Mouse (Mus musculus): ENCODE results near the gene Fgfrl1.
A peak's percentile ranks its signal among the peaks of the same experiment; 100 is the strongest.
"Not testable (repeated sequence)": the region's sequence is repeated elsewhere in the genome, so short reads cannot be mapped to it uniquely, and the experiment has no call there.

The Fgfrl1 gene

DNA sequence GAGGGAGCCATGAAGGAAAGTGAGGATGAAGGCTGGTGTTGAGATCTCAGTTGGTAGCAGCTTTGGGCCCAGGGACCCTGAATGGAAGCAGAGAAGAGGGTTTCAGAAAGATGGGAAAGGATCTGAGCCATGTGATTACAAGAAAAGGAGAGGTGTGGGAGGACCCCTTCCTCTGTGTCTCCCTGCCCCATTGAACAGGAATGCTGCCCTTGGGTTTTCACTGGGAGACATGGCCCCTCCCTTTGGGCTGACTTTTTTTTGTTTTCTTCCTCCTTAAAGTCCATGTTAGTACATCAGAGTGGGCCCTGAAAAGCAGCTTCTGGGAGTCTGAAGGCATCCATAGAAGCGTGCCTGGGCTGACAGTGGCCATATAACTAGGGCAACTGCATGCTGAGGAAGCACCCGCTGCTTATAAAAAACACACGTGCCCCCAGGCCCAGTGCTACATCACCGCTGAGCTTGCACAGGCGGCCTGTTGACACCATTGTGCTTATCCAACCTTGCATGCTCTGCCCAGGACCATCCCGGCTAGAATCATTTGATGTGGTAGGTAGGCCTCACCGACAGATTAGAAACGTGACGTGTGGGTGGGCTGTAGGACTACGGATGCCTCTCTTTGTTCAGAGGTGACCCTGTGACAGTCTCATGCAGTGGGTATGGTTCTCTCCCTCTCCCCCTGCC lies 9.3 kb downstream of the Fgfrl1 start:
- no peak for DNase-seq

- DNase-seq: no peak
These were observed 11.8 kb downstream of the Fgfrl1 start for GRCm38 (mm10) chr5:108703754-108704626.

- no peak for DNase-seq
These were observed 15.6 kb downstream of the Fgfrl1 start for GRCm38 (mm10) chr5:108707758-108708157.

- DNase-seq: no peak
These were observed 16.2 kb downstream of the Fgfrl1 start for GRCm38 (mm10) chr5:108708419-108708818.

DNA sequence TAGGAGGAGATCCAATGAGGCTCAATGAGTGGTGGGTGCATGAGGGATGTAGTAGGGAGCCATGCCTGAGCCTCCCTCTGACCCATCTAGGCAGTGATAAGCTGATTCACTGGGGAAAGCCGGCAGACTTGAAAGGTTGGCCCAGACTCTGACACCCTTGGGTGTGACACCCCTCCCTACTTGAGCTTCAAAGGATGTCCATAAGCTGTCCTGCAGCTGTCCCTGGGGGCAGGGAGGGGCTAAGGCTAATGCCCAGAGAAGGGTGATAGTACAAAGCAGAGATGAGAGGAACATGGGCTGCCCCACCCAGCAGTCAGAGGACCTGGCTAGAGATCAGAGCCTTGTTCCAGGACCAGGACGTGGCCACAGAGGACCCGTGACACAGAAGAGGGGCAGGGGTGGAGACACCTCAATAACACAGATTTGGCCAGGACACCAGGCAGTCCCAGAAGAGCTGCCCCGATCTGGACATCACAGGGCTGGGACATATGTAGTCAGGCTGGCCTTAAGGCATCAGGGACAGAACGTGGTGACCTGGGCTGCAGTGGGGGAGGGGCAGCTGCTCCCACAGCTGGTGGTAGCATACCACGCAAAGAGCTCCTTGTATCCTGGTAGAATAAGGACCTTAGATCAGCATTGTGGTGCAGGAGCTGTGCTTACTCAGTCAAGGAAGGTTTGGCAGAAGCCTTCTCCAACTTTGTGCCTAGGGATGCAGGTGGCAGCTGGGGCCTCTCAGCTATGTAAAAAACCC lies 17.0 kb downstream of the Fgfrl1 start:
- no peak for DNase-seq

DNA sequence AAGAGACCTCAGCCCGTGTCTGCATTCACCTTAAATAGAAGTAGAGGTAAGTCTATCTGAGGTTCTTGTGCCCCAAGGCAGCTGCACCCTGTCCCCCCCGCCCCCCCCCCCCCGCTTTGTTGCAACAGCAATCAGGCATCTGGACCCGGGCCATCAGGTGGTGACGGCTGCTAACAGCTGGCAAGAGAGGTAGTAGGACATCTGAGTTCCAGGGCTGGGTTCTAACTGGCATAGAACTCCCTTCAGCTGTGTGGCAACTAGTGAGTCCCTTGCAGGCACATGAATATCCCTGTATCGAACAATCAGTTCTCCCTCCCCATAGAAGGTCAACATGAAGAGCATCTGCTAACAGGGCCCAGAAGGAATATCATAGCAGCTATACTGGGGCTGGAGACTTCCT lies 19.8 kb downstream of the Fgfrl1 start:
- DNase-seq: no peak

- no peak for DNase-seq
These were observed 20.9 kb downstream of the Fgfrl1 start for GRCm38 (mm10) chr5:108713096-108713495.

DNA sequence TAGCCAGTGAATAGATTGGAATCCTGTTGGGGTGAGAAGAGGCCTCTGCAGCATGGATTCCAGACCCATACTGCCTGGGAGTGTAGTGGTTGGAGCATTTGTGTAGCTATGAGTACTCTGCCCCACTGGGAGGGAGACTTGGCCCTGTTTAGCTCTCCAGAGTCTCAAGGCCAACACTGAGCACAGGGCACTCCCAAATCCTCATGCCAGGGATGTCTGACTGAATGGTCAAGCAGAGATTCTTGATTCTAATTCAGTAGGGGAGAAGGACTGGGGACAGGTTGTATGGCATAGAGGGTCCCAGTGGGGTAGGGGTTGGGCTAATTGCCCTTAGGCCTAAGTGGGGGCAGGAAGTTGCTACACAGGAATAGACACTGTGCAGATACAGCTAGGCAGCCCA lies 21.5 kb downstream of the Fgfrl1 start:
- no peak for DNase-seq

DNA sequence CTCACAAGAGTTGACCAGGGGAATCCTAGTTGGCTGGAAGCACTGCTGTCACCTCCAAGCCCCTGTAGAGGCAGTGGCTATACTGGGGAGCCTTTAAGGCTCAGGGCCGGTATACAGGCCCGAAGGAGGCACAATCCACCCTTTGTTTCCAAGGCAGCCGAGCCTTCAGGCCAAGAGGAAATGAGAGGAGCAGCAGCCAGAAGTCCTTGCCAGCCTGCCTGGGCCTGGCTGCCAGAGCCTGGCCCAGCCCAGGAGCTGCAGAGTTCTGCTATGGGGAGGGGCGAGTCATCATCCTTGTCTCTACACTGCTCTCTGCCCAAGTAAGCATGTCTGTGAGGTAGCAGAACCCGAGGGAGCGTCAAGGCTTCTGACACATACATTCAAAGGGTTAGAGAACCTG lies 22.0 kb downstream of the Fgfrl1 start:
- DNase-seq: peak; percentile 21

GRCm38 (mm10) chr5:108715974-108716373 lies 23.8 kb downstream of the Fgfrl1 start:
- no peak for DNase-seq

- peak; percentile 19 for DNase-seq
These were observed 25.9 kb downstream of the Fgfrl1 start for GRCm38 (mm10) chr5:108718051-108718450.

GRCm38 (mm10) chr5:108719761-108720160 lies 27.6 kb downstream of the Fgfrl1 start:
- DNase-seq: no peak

DNA sequence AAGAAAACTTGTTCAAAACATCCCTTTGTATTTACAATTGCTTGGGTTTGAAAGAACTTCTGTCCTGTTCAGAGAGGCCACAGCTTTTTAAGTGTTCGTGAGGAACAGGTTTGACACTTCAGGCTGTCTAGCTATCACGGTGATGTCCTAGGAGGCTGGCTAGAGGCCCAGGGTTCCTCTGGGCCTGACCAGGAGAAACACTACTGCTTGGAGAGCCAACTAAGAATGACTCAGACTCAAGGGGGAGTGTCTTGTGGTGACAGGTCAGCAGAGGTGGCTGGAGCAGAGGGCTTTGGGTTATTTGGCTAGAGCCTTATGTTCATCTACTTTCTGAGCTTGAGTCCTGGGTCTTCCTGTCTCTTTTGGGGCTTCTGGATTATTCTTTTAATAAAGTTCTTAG lies 31.8 kb downstream of the Fgfrl1 start:
- no peak for DNase-seq

DNA sequence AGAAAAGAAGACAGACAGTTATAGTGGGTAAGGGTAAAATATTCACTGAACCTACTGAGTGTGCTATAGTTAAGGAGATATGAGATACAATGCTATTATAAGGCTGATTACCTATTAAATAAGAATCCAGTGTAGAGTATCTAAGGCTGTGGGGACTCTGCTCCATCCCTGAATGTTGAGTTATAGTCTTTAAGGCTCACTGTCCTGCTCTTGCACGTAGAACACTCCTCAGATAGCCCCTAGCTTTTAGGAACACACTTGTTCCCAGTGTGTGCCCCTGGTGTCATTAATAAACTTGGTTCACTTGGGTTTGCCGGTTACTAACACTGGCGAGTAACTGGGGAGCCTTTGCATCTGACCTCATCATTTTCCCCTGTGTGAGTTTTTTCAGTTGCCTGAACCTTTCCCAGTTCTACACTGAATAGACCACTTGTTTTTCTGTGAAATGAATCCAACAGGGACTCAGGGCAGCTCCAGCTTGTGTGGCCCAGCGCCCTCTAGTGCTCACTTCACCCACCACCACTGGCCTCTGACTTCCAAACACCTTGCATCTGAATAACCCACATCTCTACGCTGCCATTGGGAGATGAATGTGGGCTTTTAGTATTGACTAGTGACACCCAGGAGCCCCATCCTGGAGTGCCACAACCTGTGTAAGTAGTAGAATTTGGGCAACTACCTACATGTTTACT lies 34.5 kb downstream of the Fgfrl1 start:
- DNase-seq: peak; percentile 64

DNA sequence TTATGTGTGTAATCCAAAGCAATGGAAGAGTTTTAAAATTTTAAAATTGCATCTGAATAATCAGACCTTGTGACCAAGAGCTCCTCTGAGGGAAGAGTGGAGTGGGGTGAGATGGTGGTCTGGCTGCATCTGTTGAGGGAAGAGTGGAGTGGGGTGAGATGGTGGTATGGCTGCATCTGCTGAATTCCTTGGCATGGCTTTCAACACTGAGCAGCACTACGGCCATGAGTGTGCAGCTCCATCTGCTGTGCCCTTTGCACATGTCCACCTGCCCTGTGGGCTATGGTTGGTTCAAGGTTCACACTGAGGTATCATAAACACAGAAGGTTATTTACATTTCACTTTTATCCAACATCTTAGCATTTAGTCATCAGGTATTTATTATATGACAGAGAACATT lies 35.2 kb downstream of the Fgfrl1 start:
- DNase-seq: no peak

GRCm38 (mm10) chr5:108741844-108742243 lies 49.7 kb downstream of the Fgfrl1 start:
- DNase-seq: no peak

- DNase-seq: no peak
These were observed 50.4 kb downstream of the Fgfrl1 start for GRCm38 (mm10) chr5:108742596-108742995.

- DNase-seq: no peak
These were observed 51.7 kb downstream of the Fgfrl1 start for GRCm38 (mm10) chr5:108743856-108744255.

DNA sequence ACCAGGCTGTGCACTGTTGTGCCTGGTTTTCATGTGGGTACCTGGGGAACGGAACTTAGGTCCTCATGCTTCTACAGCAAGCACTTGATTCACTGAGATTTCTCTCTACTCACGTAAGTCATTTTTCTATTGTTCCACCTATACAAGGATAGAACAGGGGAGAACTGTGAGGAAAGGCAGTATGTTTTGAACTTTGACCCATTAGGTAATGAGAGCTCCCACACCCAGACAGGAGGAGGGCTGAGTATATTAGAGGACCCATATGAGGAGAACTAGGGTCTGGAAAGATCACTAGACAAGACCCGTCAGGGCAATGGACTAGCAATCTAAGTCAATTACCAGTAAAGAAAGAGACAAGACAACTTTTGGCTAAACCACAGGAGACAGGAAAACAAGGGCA lies 52.4 kb downstream of the Fgfrl1 start:
- no peak for DNase-seq

DNA sequence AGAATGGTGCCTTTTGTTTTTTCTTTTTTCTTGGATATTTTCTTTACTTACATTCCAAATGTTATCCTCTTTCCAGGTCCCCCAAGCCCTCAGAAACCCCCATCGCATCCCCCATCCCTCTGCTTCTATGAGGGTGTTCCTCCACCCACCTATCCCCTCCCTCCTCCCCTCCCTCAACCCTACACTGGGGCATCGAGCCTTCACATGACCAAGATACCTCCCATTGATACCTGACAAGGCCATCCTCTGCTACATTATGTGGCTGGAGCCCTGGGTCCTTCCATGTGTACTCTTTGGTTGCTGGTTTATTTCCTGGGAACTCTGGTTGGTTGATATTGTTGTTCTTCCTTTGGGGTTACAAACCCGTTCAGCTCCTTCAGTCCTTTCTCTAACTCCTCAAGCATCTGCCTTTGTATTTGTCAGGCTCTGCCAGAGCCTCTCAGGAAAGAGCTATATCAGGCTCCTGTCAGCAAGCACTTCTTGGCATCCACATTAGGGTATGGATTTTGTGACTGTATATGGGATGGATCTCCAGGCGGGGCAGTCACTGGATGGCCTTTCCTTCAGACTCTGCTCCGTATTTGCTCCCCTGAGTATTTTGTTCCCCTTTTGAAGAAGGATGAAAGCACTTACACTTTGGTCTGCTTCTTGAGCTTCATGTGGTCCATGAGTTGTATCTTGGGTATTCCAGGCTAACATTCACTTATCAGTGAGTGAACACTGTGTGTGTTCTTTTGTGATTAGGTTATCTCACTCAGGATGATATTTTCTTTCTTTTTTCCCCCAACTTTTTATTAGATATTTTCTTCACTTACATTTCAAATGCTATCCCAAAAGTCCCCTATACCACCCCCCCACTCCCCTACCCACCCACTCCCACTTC lies 58.4 kb downstream of the Fgfrl1 start:
- DNase-seq: no peak

- DNase-seq: not testable (repeated sequence)
These were observed 59.1 kb downstream of the Fgfrl1 start for GRCm38 (mm10) chr5:108751258-108751657.

Measured in cerebellum, adult 9-10 months (tissue).